Mouse (Mus musculus): ENCODE results near the gene Lrrtm1. TPM values are rescaled to one million over a fixed set of nuclear protein-coding genes. Genes with fewer than 3 reads are reported as not detected.

Gene Lrrtm1
- polyA plus RNA-seq, 1 experiment = not detected

DNA sequence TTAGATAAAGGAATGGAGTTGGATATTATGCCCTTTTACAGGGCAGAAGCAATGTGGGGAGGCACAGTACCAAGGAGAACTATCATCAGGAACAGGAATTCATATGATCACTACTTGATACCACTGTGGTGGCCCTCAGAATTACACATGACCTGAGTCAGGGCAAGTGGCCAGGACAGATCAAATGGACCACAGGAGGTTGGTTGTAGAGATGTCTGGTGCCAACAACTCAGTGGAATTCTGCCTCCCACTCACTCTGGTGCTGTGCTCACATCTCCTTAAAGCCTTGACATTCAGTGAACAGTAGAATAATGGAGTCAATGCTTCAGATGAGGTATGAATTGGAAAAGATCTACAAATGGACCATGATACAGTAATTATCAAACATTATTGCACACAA, 45.9 kb downstream of the Lrrtm1 start:
- Histone ChIP-seq H3K4me3 (replicated peaks) (no peak overlapping the region), H3K36me3 (ENCODE audit: control insufficient read depth) (no peaks in the 10 kb centered on the region), H3K27me3 (ENCODE audit: control insufficient read depth) (no peaks in the 10 kb centered on the region), H3K4me1 (ENCODE audit: control insufficient read depth) (no peaks in the 10 kb centered on the region), H3K9me3 (ENCODE audit: control insufficient read depth, low read length) (peaks cover 2% of the 10 kb centered on the region)
- no peak for TF ChIP-seq GATA1 (IDR thresholded peaks at IDR 0.05; ENCODE audit: low read length)
- TF ChIP-seq TAL1 (IDR thresholded peaks at IDR 0.05; ENCODE audit: low read length) = no peak

DNA sequence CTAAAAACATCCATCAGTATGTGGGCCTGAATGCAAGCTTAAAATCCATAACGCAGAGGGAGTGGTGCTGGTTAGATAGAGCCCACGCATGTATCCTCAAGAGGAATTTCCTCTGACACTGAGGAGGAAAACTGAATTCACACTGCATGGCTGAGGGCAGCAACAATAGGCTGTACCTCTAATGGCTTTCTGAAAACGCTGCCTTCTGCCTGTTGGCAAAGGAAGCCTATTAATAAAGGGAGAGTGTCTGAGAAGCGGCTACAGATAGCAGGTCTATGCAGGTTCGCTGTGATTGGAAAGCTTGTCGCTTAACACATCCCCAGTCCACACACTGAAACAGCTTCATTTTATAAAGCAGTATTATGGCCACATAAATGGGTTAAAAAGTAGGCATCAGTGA, 48.9 kb downstream of the Lrrtm1 start:
- Histone ChIP-seq H3K4me1 (ENCODE audit: control insufficient read depth) (no peaks in the 10 kb centered on the region), H3K9me3 (ENCODE audit: control insufficient read depth, low read length) (no peaks in the 10 kb centered on the region; the same call in 1 of the 2 replicates), H3K36me3 (ENCODE audit: control insufficient read depth) (no peaks in the 10 kb centered on the region), H3K27me3 (ENCODE audit: control insufficient read depth) (no peaks in the 10 kb centered on the region), H3K4me3 (replicated peaks) (no peak overlapping the region)
- TF ChIP-seq TAL1 (IDR thresholded peaks at IDR 0.05; ENCODE audit: low read length) (no peak), GATA1 (IDR thresholded peaks at IDR 0.05; ENCODE audit: low read length) (no peak)

GRCm38 (mm10) chr6:77301305-77301704, 58.8 kb downstream of the Lrrtm1 start:
- Histone ChIP-seq H3K4me1 (ENCODE audit: control insufficient read depth) (no peaks in the 10 kb centered on the region), H3K4me3 (replicated peaks) (no peak overlapping the region), H3K36me3 (ENCODE audit: control insufficient read depth) (no peaks in the 10 kb centered on the region), H3K9me3 (ENCODE audit: control insufficient read depth, low read length) (no peaks in the 10 kb centered on the region; the same call in 1 of the 2 replicates), H3K27me3 (ENCODE audit: control insufficient read depth) (no peaks in the 10 kb centered on the region)
- TF ChIP-seq GATA1 (IDR thresholded peaks at IDR 0.05; ENCODE audit: low read length) (no peak), TAL1 (IDR thresholded peaks at IDR 0.05; ENCODE audit: low read length) (no peak)

- Histone ChIP-seq H3K4me3 (replicated peaks) (no peak overlapping the region), H3K27me3 (ENCODE audit: control insufficient read depth) (no peaks in the 10 kb centered on the region), H3K4me1 (ENCODE audit: control insufficient read depth) (no peaks in the 10 kb centered on the region), H3K9me3 (ENCODE audit: control insufficient read depth, low read length) (no peaks in the 10 kb centered on the region), H3K36me3 (ENCODE audit: control insufficient read depth) (no peaks in the 10 kb centered on the region)
- TF ChIP-seq TAL1 (IDR thresholded peaks at IDR 0.05; ENCODE audit: low read length) (no peak), GATA1 (IDR thresholded peaks at IDR 0.05; ENCODE audit: low read length) (no peak)
Observed at GRCm38 (mm10) chr6:77306796-77307195, 64.3 kb downstream of the Lrrtm1 start.
